Mouse (Mus musculus) myocyte (in vitro differentiated cells): Measurements from ENCODE around the gene D11Wsu47e. TPM values are rescaled to one million over a fixed set of nuclear protein-coding genes. Genes with fewer than 3 reads are reported as not detected.

Experiments used
- H3K27me3 ChIP-seq: one replicate; pipeline ENCODE4 v1.6.1; 2011; ENCODE audit not compliant: control insufficient read depth, insufficient read depth, insufficient read length
- H3K36me3 ChIP-seq: one replicate; pipeline ENCODE4 v1.6.1; 2011; ENCODE audit not compliant: control insufficient read depth, insufficient read depth
- H3K4me2 ChIP-seq: one replicate; pipeline ENCODE4 v1.6.1; 2011; ENCODE audit warnings: low read depth, control low read depth
- H3K4me3 ChIP-seq: one replicate; pipeline ENCODE4 v1.5.1; 2011; ENCODE audit warnings: mild to moderate bottlenecking, control low read depth, moderate library complexity
- H3K79me2 ChIP-seq: one replicate; pipeline ENCODE4 v1.6.1; 2011; ENCODE audit not compliant: control insufficient read depth, insufficient read depth
- H3ac ChIP-seq: one replicate; pipeline ENCODE4 v1.6.1; 2011; ENCODE audit not compliant: control insufficient read depth, insufficient read length
- CEBPB ChIP-seq: IDR thresholded peaks from 2 replicates; pipeline ENCODE4 v1.6.1; 2011; ENCODE audit warnings: mild to moderate bottlenecking, moderate library complexity; ENCODE audit not compliant: poor library complexity, insufficient read depth, severe bottlenecking
- E2F4 ChIP-seq: IDR thresholded peaks from one replicate; pipeline ENCODE4 v1.6.1; 2011; ENCODE audit warnings: mild to moderate bottlenecking, control low read depth, moderate library complexity; ENCODE audit not compliant: insufficient read depth
- MAX ChIP-seq: IDR thresholded peaks from one replicate; pipeline ENCODE4 v1.6.1; 2011; ENCODE audit warnings: low read depth, mild to moderate bottlenecking, control low read depth
- MYOD1 ChIP-seq, 3 experiments: IDR thresholded peaks; one replicate each; pipeline ENCODE4 v1.6.1; 2011; ENCODE audit warnings: control low read depth in 2 of 3, low read depth in 2 of 3, mild to moderate bottlenecking in 2 of 3, moderate library complexity in 1 of 3; ENCODE audit not compliant: insufficient read length in 2 of 3, control insufficient read depth in 1 of 3
- MYOG ChIP-seq, 3 experiments: IDR thresholded peaks; one replicate each; pipeline ENCODE4 v1.6.1; 2011; ENCODE audit warnings: control low read depth in 2 of 3, low read depth in 2 of 3, mild to moderate bottlenecking in 2 of 3; ENCODE audit not compliant: insufficient read length in 2 of 3, control insufficient read depth in 1 of 3, insufficient read depth in 1 of 3
- POLR2A ChIP-seq: IDR thresholded peaks from one replicate; pipeline ENCODE4 v1.6.1; 2011; ENCODE audit warnings: low read depth, mild to moderate bottlenecking, control low read depth, moderate library complexity; ENCODE audit not compliant: insufficient read length
- POLR2AphosphoS2 ChIP-seq: IDR thresholded peaks from one replicate; pipeline ENCODE4 v1.6.1; 2011; ENCODE audit warnings: low read depth, control low read depth; ENCODE audit not compliant: insufficient read length
- REST ChIP-seq: IDR thresholded peaks from one replicate; pipeline ENCODE4 v1.6.1; 2011; ENCODE audit warnings: mild to moderate bottlenecking, control low read depth, moderate library complexity; ENCODE audit not compliant: insufficient read depth, insufficient read length
- SRF ChIP-seq: IDR thresholded peaks from one replicate; pipeline ENCODE4 v1.6.1; 2011; ENCODE audit warnings: low read depth; ENCODE audit not compliant: control insufficient read depth, insufficient read length
- TCF12 ChIP-seq: IDR thresholded peaks from one replicate; pipeline ENCODE4 v1.6.1; 2011; ENCODE audit warnings: mild to moderate bottlenecking, control low read depth; ENCODE audit not compliant: poor library complexity, insufficient read depth, severe bottlenecking
- TCF3 ChIP-seq: IDR thresholded peaks from one replicate; pipeline ENCODE4 v1.6.1; 2011; ENCODE audit warnings: low read depth, control low read depth; ENCODE audit not compliant: insufficient read length
- USF1 ChIP-seq: IDR thresholded peaks from one replicate; pipeline ENCODE4 v1.6.1; 2011; ENCODE audit warnings: low read depth, mild to moderate bottlenecking, control low read depth, moderate library complexity
- polyA plus RNA-seq: library from polyadenylated mRNA; unstranded; fragments of >200 nt; fragmentation: generic; extraction: Trizol; gene quantifications from one replicate; pipeline ENCODE4 v1.2.1, GENCODE M21; 2012; ENCODE audit warnings: missing spikeins

D11Wsu47e gene
- polyA plus RNA-seq, 1 experiment = 10.6 TPM

DNA sequence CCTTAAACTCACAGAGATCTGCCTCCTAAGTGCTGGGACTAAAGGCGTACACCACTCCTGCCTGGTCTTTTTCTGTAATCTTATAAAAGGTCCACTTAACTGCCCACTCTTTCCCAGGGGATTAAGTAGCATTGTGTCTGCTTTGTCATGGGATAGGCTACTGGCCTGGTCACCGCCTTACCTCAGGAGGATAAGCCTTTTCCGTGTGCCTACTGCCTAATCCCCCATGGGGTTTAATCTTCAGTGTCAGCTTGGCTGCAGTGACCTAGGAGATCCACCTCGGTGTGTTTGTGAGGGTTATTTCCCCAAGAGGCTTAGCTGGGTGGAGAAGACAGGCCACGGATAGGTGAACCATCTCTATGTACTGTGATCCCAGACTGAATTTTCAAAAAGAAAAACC is 13.4 kb downstream of the D11Wsu47e start:
- Histone ChIP-seq H3K36me3 (no peaks in the 10 kb centered on the region), H3K4me3 (no peak overlapping the region), H3K27me3 (peaks cover 4% of the 10 kb centered on the region), H3K4me2 (no peak overlapping the region), H3ac (no peak overlapping the region), H3K79me2 (no peaks in the 10 kb centered on the region)
- TF ChIP-seq REST = no peak

DNA sequence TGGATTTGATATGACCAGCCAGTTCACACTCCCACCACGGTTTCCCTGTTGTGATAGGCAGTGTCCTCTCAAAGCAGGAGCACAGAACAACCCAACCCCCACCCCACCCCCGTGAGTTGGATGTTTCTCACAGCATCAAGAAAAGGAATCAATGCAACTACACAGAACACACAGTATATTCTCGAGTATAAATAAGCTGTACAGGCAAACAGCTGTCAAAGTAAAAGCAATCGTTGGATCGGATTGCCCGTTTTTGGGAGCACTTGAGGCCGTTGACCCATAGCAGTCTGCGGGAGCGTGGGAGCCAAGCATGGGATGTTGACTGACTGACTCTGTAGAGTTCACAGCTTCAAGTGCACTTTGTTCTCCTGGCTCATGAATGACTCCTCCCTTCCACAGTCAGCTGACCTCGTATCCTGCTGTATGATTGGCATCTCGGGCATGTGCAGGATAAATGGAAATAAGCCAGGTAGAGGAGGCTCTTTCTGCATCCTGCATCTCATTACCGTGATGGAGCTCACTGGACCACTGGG is 13.9 kb downstream of the D11Wsu47e start:
- TF ChIP-seq TCF3 = no peak
- TF ChIP-seq TCF12 = no peak
- TF ChIP-seq MYOD1 (IDR thresholded peaks at IDR 0.05; ENCODE audit: control insufficient read depth in 1 of 3, insufficient read length in 2 of 3, low read depth in 2 of 3) = no peak
- no peak for TF ChIP-seq E2F4
- TF ChIP-seq MAX = no peak
- no peak for TF ChIP-seq POLR2AphosphoS2
- no peaks in the 10 kb centered on the region for H3K79me2 ChIP-seq
- H3K27me3 ChIP-seq = peaks cover 4% of the 10 kb centered on the region
- no peak overlapping the region for H3ac ChIP-seq
- H3K4me2 ChIP-seq = no peak overlapping the region
- no peaks in the 10 kb centered on the region for H3K36me3 ChIP-seq
- no peak overlapping the region for H3K4me3 ChIP-seq

- Histone ChIP-seq H3K36me3 (no peaks in the 10 kb centered on the region), H3K79me2 (no peaks in the 10 kb centered on the region), H3ac (no peak overlapping the region), H3K4me2 (no peak overlapping the region), H3K27me3 (peaks cover 4% of the 10 kb centered on the region), H3K4me3 (no peak overlapping the region)
- TF ChIP-seq USF1 (no peak), POLR2A (no peak), REST (no peak), E2F4 (no peak), CEBPB (no peak), SRF (no peak), POLR2AphosphoS2 (no peak), MYOD1 (IDR thresholded peaks at IDR 0.05; ENCODE audit: control insufficient read depth in 1 of 3, insufficient read length in 2 of 3, low read depth in 2 of 3) (no peak), TCF12 (no peak), MYOG (IDR thresholded peaks at IDR 0.05; ENCODE audit: control insufficient read depth in 1 of 3, insufficient read depth in 1 of 3, insufficient read length in 2 of 3, low read depth in 2 of 3) (no peak)
Observed at GRCm38 (mm10) chr11:113699643-113700042, 15.4 kb downstream of the D11Wsu47e start.

DNA sequence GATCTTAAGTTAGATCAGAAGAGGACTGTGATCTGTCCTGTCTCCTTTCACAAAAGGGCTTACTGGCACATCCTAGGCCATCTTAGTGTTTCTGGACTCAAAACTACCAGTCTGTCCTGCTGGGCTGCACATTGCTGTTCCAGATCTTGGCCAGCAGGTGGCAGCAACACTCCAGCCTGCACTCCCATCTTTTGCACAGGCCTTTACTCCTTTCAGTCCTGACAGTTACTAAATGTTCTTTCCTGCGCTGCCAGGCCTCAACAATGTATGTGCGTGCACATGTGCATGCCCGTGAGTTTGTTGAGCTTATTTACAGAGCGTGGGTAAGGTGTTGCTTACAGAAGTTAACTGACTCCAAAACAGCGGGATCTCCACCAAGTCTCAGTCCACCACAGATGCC is 19.5 kb downstream of the D11Wsu47e start:
- Histone ChIP-seq H3K36me3 (no peaks in the 10 kb centered on the region), H3ac (no peak overlapping the region), H3K27me3 (peaks cover 4% of the 10 kb centered on the region), H3K79me2 (no peaks in the 10 kb centered on the region), H3K4me3 (no peak overlapping the region), H3K4me2 (no peak overlapping the region)
- TF ChIP-seq CEBPB (no peak), MYOG (IDR thresholded peaks at IDR 0.05; ENCODE audit: control insufficient read depth in 1 of 3, insufficient read depth in 1 of 3, insufficient read length in 2 of 3, low read depth in 2 of 3) (no peak), REST (no peak), E2F4 (no peak), MAX (no peak), POLR2A (no peak), SRF (no peak), TCF12 (no peak), USF1 (no peak), POLR2AphosphoS2 (no peak), TCF3 (no peak), MYOD1 (IDR thresholded peaks at IDR 0.05; ENCODE audit: control insufficient read depth in 1 of 3, insufficient read length in 2 of 3, low read depth in 2 of 3) (no peak)

GRCm38 (mm10) chr11:113705966-113706652 is 21.9 kb downstream of the D11Wsu47e start:
- Histone ChIP-seq H3K79me2 (no peaks in the 10 kb centered on the region), H3K36me3 (no peaks in the 10 kb centered on the region), H3K4me3 (no peak overlapping the region), H3ac (no peak overlapping the region), H3K4me2 (no peak overlapping the region), H3K27me3 (peaks cover 4% of the 10 kb centered on the region)
- TF ChIP-seq TCF3 = no peak
- no peak for TF ChIP-seq E2F4
- TF ChIP-seq POLR2AphosphoS2 = no peak
- TF ChIP-seq SRF = no peak
- no peak for TF ChIP-seq TCF12
- TF ChIP-seq MAX = no peak
- TF ChIP-seq MYOG (IDR thresholded peaks at IDR 0.05; ENCODE audit: control insufficient read depth in 1 of 3, insufficient read depth in 1 of 3, insufficient read length in 2 of 3, low read depth in 2 of 3) = no peak
- TF ChIP-seq CEBPB = no peak
- TF ChIP-seq POLR2A = no peak
- no peak for TF ChIP-seq MYOD1 (IDR thresholded peaks at IDR 0.05; ENCODE audit: control insufficient read depth in 1 of 3, insufficient read length in 2 of 3, low read depth in 2 of 3)
